Mouse (Mus musculus): ENCODE results near the gene Babam1. TPM values are rescaled to one million over a fixed set of nuclear protein-coding genes. Genes with fewer than 3 reads are reported as not detected.
A peak's percentile ranks its signal among the peaks of the same experiment; 100 is the strongest.
"Not testable (repeated sequence)": the region's sequence is repeated elsewhere in the genome, so short reads cannot be mapped to it uniquely, and the experiment has no call there.

Babam1 gene
- polyA plus RNA-seq, 1 experiment: 82.0 TPM

DNA sequence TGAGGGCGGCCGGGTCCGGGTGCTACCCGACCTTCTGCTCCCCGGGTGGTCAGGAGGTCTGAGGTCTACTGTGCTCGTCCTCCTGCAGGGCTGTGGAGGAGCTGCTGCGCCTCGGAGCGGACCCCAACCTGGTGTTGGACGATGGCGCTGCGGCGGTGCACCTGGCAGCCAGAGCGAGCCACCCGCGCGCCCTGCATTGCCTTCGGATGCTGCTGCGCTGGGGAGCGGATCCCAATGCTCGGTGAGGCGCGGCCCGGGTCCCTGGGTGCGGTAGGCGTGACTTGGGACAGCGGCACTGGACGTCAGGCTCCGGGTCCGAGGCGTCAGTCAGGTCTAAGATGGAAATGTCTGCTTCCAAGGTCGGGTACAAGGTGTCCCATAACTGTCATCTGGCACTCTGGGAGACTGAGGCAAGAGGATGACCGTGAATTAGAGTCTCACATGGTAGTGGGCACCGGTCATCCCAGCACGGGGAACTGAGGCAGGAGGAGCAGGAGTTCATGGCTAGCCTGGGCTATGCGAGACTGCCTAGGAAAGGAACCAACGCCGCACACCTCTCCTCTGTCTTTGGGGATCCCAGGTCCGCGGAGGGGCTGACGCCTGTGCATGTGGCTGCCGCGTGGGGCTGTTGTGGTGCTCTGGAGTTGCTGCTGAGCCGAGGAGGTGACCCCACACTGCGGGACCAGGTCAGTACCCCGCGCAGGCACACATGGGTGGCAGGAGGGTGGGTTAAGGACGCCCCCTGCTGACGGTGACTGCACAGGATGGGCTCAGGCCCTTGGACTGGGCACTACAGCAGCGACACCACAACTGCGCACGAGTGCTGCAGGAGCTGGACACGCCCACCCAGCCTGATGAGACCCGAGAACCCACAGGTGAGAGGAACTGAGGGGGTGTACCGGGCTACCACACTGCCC is 9.7 kb downstream of the Babam1 start:
- no peaks in the 10 kb centered on the region for H3K9me3 ChIP-seq (replicated peaks; ENCODE audit: control insufficient read depth, insufficient read depth, low read length, poor library complexity, severe bottlenecking)
- peaks cover 7% of the 10 kb centered on the region for H3K4me1 ChIP-seq (ENCODE audit: control insufficient read depth, insufficient read depth, low read length)
- H3K36me3 ChIP-seq (ENCODE audit: control insufficient read depth, insufficient read depth, low read length, poor library complexity, severe bottlenecking): peaks cover 24% of the 10 kb centered on the region
- TF ChIP-seq POLR2A (IDR thresholded peaks at IDR 0.05; ENCODE audit: insufficient read depth, low read length) (no peak), CTCF (IDR thresholded peaks at IDR 0.05; ENCODE audit: low read depth, low read length) (peak; percentile 97), EP300 (IDR thresholded peaks at IDR 0.05; ENCODE audit: insufficient read depth, low read depth, low read length) (peak; percentile 43; the same call in 1 of the 2 replicates)
- peak overlapping the region; percentile 78 for H3K9ac ChIP-seq (ENCODE audit: low read depth, poor library complexity, severe bottlenecking)
- H3K27me3 ChIP-seq (ENCODE audit: control insufficient read depth, insufficient read depth, low read length, poor library complexity, severe bottlenecking): no peaks in the 10 kb centered on the region
- H3K4me3 ChIP-seq (ENCODE audit: low read depth, low read length): peak overlapping the region; percentile 86
- H3K27ac ChIP-seq (ENCODE audit: insufficient read depth, low read length): no peak overlapping the region

DNA sequence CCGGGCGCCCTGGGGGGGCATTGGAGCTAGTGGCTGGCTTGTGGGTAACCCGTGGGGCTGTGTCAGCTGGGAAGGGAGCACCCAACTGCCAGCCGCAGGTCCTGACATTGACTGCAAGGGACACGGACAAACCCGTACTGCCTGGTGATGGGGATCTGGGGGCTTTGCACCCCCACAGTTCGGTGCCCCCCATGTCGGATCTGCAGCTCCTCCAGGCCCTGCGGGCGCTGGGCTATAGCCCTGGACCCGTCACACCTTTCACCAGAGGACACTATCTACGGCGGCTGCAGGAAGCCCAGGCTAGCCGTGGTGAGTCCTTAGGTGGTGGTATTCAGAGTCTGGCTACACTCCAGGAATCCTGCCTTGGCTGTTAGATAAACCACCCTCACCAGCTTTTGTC is 10.8 kb downstream of the Babam1 start:
- no peaks in the 10 kb centered on the region for H3K27me3 ChIP-seq (ENCODE audit: control insufficient read depth, insufficient read depth, low read length, poor library complexity, severe bottlenecking)
- H3K27ac ChIP-seq (ENCODE audit: insufficient read depth, low read length): no peak overlapping the region
- no peak overlapping the region for H3K4me3 ChIP-seq (ENCODE audit: low read depth, low read length)
- TF ChIP-seq CTCF (IDR thresholded peaks at IDR 0.05; ENCODE audit: low read depth, low read length): no peak
- no peak for TF ChIP-seq EP300 (IDR thresholded peaks at IDR 0.05; ENCODE audit: insufficient read depth, low read depth, low read length)
- TF ChIP-seq POLR2A (IDR thresholded peaks at IDR 0.05; ENCODE audit: insufficient read depth, low read length): no peak
- no peaks in the 10 kb centered on the region for H3K9me3 ChIP-seq (replicated peaks; ENCODE audit: control insufficient read depth, insufficient read depth, low read length, poor library complexity, severe bottlenecking)
- H3K9ac ChIP-seq (ENCODE audit: low read depth, poor library complexity, severe bottlenecking): no peak overlapping the region
- H3K4me1 ChIP-seq (ENCODE audit: control insufficient read depth, insufficient read depth, low read length): peaks cover 7% of the 10 kb centered on the region
- H3K36me3 ChIP-seq (ENCODE audit: control insufficient read depth, insufficient read depth, low read length, poor library complexity, severe bottlenecking): peaks cover 24% of the 10 kb centered on the region

DNA sequence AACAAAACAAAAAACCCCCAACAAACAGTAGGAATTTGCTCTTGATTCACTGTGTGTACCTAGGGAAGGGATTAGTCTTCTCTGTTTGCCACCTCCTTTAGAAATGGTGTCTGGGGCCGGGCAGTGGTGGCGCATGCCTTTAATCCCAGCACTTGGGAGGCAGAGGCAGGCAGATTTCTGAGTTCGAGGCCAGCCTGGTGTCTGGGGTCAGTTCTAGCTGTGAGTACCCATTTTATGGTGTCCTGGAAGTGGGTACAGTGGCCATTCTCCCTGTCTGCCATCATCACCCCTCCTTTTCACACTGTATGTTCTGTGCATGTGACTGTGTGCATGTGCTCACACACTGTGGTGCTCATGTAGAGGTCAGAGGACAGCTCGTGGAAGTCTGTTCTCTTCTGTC is 11.6 kb downstream of the Babam1 start:
- Histone ChIP-seq H3K36me3 (ENCODE audit: control insufficient read depth, insufficient read depth, low read length, poor library complexity, severe bottlenecking) (peaks cover 24% of the 10 kb centered on the region), H3K27me3 (ENCODE audit: control insufficient read depth, insufficient read depth, low read length, poor library complexity, severe bottlenecking) (no peaks in the 10 kb centered on the region), H3K9me3 (replicated peaks; ENCODE audit: control insufficient read depth, insufficient read depth, low read length, poor library complexity, severe bottlenecking) (no peaks in the 10 kb centered on the region), H3K4me3 (ENCODE audit: low read depth, low read length) (no peak overlapping the region), H3K4me1 (ENCODE audit: control insufficient read depth, insufficient read depth, low read length) (peaks cover 7% of the 10 kb centered on the region), H3K9ac (ENCODE audit: low read depth, poor library complexity, severe bottlenecking) (no peak overlapping the region), H3K27ac (ENCODE audit: insufficient read depth, low read length) (no peak overlapping the region)
- no peak for TF ChIP-seq CTCF (IDR thresholded peaks at IDR 0.05; ENCODE audit: low read depth, low read length)
- TF ChIP-seq POLR2A (IDR thresholded peaks at IDR 0.05; ENCODE audit: insufficient read depth, low read length): no peak
- no peak for TF ChIP-seq EP300 (IDR thresholded peaks at IDR 0.05; ENCODE audit: insufficient read depth, low read depth, low read length)

DNA sequence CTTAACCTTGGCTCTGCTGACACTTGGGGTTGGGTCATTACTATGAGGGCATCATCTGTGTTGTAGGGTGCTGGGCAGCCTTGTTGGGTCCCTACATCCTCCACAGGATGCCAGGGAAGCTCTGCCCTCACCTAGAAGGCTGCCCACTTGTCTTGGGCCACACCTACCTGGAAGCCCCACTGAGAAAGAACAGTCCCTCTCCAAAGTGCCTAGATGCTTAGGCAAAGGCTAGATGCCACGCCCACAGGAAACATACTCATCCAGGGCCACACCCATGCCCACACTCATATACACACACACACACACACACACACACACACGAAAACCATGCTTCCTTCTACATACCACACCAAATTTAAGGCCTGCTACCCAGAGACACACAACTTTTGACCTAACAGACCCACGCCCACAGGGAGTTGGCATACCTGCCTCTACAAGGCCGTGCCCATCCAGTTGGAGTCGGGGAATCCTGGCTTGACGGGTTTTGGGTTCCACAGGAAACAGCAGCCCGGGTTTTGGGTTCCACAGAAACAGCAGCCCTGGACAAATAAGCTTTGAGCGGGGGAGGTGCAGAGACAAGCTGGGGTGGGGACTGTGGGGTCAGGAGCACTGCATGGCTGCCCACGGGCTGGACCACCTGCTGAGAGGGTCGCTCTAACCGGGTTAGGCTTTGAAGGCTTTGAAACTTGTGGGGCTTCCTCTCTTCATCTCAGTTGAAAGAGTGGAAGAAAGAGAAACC is 15.0 kb downstream of the Babam1 start:
- Histone ChIP-seq H3K4me3 (ENCODE audit: low read depth, low read length) (no peak overlapping the region), H3K9ac (ENCODE audit: low read depth, poor library complexity, severe bottlenecking) (no peak overlapping the region), H3K4me1 (ENCODE audit: control insufficient read depth, insufficient read depth, low read length) (no peaks in the 10 kb centered on the region), H3K27me3 (ENCODE audit: control insufficient read depth, insufficient read depth, low read length, poor library complexity, severe bottlenecking) (no peaks in the 10 kb centered on the region), H3K27ac (ENCODE audit: insufficient read depth, low read length) (no peak overlapping the region), H3K9me3 (replicated peaks; ENCODE audit: control insufficient read depth, insufficient read depth, low read length, poor library complexity, severe bottlenecking) (no peaks in the 10 kb centered on the region), H3K36me3 (ENCODE audit: control insufficient read depth, insufficient read depth, low read length, poor library complexity, severe bottlenecking) (peaks cover 24% of the 10 kb centered on the region)
- TF ChIP-seq POLR2A (IDR thresholded peaks at IDR 0.05; ENCODE audit: insufficient read depth, low read length) (no peak), CTCF (IDR thresholded peaks at IDR 0.05; ENCODE audit: low read depth, low read length) (no peak), EP300 (IDR thresholded peaks at IDR 0.05; ENCODE audit: insufficient read depth, low read depth, low read length) (no peak)

DNA sequence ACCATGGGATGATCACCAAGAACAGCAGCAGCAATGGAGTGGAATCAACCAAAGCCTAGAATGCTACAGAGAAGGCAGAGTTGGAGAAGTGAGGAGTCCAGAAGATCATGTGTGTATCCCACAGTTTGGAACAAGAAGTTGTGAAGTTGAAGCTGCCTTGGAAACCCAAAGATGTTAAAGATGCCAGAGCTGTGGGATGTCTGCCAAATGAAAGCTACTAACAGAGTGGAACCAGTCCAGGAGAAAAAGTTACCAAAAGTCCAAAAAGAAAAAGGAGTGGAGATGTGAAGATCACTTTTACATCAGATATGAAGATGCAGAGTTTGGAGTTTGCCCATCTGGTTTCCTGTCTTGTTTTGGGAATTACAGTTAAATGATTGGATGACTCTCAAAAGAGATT is 25.5 kb downstream of the Babam1 start:
- Histone ChIP-seq H3K36me3 (ENCODE audit: control insufficient read depth, insufficient read depth, low read length, poor library complexity, severe bottlenecking) (no peaks in the 10 kb centered on the region), H3K9ac (ENCODE audit: low read depth, poor library complexity, severe bottlenecking) (no peak overlapping the region), H3K27ac (ENCODE audit: insufficient read depth, low read length) (no peak overlapping the region), H3K27me3 (ENCODE audit: control insufficient read depth, insufficient read depth, low read length, poor library complexity, severe bottlenecking) (no peaks in the 10 kb centered on the region; the same call in 1 of the 2 replicates), H3K4me3 (ENCODE audit: low read depth, low read length) (no peak overlapping the region), H3K4me1 (ENCODE audit: control insufficient read depth, insufficient read depth, low read length) (no peaks in the 10 kb centered on the region), H3K9me3 (replicated peaks; ENCODE audit: control insufficient read depth, insufficient read depth, low read length, poor library complexity, severe bottlenecking) (peaks cover 14% of the 10 kb centered on the region)
- TF ChIP-seq POLR2A (IDR thresholded peaks at IDR 0.05; ENCODE audit: insufficient read depth, low read length): no peak
- no peak for TF ChIP-seq EP300 (IDR thresholded peaks at IDR 0.05; ENCODE audit: insufficient read depth, low read depth, low read length)
- TF ChIP-seq CTCF (IDR thresholded peaks at IDR 0.05; ENCODE audit: low read depth, low read length): no peak

DNA sequence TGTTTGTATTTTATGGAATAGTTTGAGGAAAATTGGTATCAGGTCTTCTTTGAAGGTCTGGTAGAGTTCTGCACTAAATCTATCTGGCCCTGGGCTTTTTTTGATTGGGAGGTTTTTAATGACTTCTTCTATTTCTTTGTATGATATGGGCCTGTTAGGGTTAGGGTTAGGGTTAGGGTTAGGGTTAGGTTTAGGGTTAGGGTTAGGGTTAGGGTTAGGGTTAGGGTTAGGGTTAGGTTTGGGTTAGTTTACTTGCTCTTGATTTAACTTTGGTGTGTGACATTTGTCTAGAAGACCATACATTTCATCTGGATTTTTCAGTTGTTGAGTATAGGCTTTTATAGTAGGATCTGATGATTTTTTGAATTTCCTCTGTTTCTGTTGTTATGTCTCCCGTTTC is 36.3 kb downstream of the Babam1 start:
- not testable (repeated sequence) for H3K36me3 ChIP-seq (ENCODE audit: control insufficient read depth, insufficient read depth, low read length, poor library complexity, severe bottlenecking); H3K4me1 ChIP-seq (ENCODE audit: control insufficient read depth, insufficient read depth, low read length); H3K9ac ChIP-seq (ENCODE audit: low read depth, poor library complexity, severe bottlenecking); H3K27ac ChIP-seq (ENCODE audit: insufficient read depth, low read length); H3K9me3 ChIP-seq (replicated peaks; ENCODE audit: control insufficient read depth, insufficient read depth, low read length, poor library complexity, severe bottlenecking); H3K27me3 ChIP-seq (ENCODE audit: control insufficient read depth, insufficient read depth, low read length, poor library complexity, severe bottlenecking); H3K4me3 ChIP-seq (ENCODE audit: low read depth, low read length)
